Mouse (Mus musculus) liver, embryonic 14.5 days (tissue): ENCODE data around the gene Tceanc2. TPM values are rescaled to one million over a fixed set of nuclear protein-coding genes. Genes with fewer than 3 reads are reported as not detected.
A peak's percentile ranks its signal among the peaks of the same experiment; 100 is the strongest.

Source experiments
- ATAC-seq: fragments of 200-750 bp; cut with Nextera tagmentation; 2 replicates; pipeline ENCODE4 v1.8.0; 2017; ENCODE audit warnings: moderate number of reproducible peaks, mild to moderate bottlenecking, moderate library complexity; ENCODE audit not compliant: insufficient read depth
- DNase-seq, 3 experiments: peaks; one replicate each; pipeline ENCODE4 v3.0.0-alpha.2; 2012 to 2013; ENCODE audit warnings: low read depth in 3 of 3, low spot score in 3 of 3
- H3K27ac ChIP-seq: fragments of 300-500 bp; sonication (generic); 2 replicates; pipeline ENCODE4 v1.5.1; 2014; ENCODE audit warnings: moderate library complexity, mild to moderate bottlenecking, control low read depth, inconsistent platforms
- H3K27me3 ChIP-seq: fragments of 300-500 bp; sonication (generic); 2 replicates; pipeline ENCODE4 v1.6.1; 2014; ENCODE audit warnings: mild to moderate bottlenecking, low read length, moderate library complexity; ENCODE audit not compliant: control insufficient read depth, insufficient read depth
- H3K36me3 ChIP-seq: fragments of 300-500 bp; sonication (generic); replicated peaks from 2 replicates; pipeline ENCODE4 v1.6.1; 2014; ENCODE audit warnings: low read depth; ENCODE audit not compliant: control insufficient read depth, insufficient read depth
- H3K4me1 ChIP-seq, 2 experiments: fragments of 200-500 bp in 1 of 2; fragments of 300-500 bp in 1 of 2; sonication (generic) in 1 of 2; replicated peaks; 2 replicates each; pipeline ENCODE4 v1.6.1; 2012 to 2014; ENCODE audit warnings: antibody characterized with exemption in 1 of 2, inconsistent platforms in 1 of 2, low read length in 1 of 2; ENCODE audit not compliant: control insufficient read depth in 2 of 2, insufficient read depth in 2 of 2
- H3K4me2 ChIP-seq: fragments of 300-500 bp; sonication (generic); 2 replicates; pipeline ENCODE4 v1.6.1; 2014; ENCODE audit warnings: low read depth, mild to moderate bottlenecking, control low read depth, moderate library complexity
- H3K4me3 ChIP-seq, 2 experiments: fragments of 200-500 bp in 1 of 2; fragments of 300-500 bp in 1 of 2; sonication (generic) in 1 of 2; 2 replicates each; pipeline ENCODE4 v1.5.1; 2012 to 2014; ENCODE audit warnings: low read depth in 2 of 2, low read length in 2 of 2, mild to moderate bottlenecking in 2 of 2, control low read depth in 1 of 2, inconsistent platforms in 1 of 2, moderate library complexity in 1 of 2; ENCODE audit not compliant: insufficient read depth in 1 of 2
- H3K9ac ChIP-seq: fragments of 300-500 bp; sonication (generic); replicated peaks from 2 replicates; pipeline ENCODE4 v1.6.1; 2014; ENCODE audit warnings: mild to moderate bottlenecking, control low read depth, moderate library complexity
- H3K9me3 ChIP-seq: fragments of 300-500 bp; sonication (generic); 2 replicates; pipeline ENCODE4 v1.6.1; 2016; ENCODE audit warnings: low read length, mixed read lengths; ENCODE audit not compliant: control insufficient read depth
- CTCF ChIP-seq: IDR thresholded peaks from 2 replicates; pipeline ENCODE4 v1.5.1; 2016; ENCODE audit warnings: antibody characterized with exemption, low read depth, control low read depth
- EP300 ChIP-seq: IDR thresholded peaks from 2 replicates; pipeline ENCODE4 v1.6.1; 2016; ENCODE audit warnings: antibody characterized with exemption, low read depth
- WGBS: fragments of 180-500 bp; shearing (Covaris S2); extraction: QIAGEN DNeasy Blood & Tissue Kit; methylation state at CpG from one replicate; pipeline ENCODE4 v1.1.7; 2014; ENCODE audit not compliant: insufficient replicate concordance; 5-methylcytosine and 5-hydroxymethylcytosine counted together
- polyA plus RNA-seq, 2 experiments: library from polyadenylated mRNA; depleted of rRNA in 1 of 2; stranded (reverse) in 1 of 2; unstranded in 1 of 2; fragments of >200 nt; fragmentation: Nextera tagmentation in 1 of 2; extraction: Ambion mirVana in 1 of 2; gene quantifications; 2 replicates each; pipeline versions ENCODE4 v1.2.1 to v1.2.3; 2012 to 2014

Gene Tceanc2
- polyA plus RNA-seq, 2 experiments = 5.5 to 24.2 TPM

DNA sequence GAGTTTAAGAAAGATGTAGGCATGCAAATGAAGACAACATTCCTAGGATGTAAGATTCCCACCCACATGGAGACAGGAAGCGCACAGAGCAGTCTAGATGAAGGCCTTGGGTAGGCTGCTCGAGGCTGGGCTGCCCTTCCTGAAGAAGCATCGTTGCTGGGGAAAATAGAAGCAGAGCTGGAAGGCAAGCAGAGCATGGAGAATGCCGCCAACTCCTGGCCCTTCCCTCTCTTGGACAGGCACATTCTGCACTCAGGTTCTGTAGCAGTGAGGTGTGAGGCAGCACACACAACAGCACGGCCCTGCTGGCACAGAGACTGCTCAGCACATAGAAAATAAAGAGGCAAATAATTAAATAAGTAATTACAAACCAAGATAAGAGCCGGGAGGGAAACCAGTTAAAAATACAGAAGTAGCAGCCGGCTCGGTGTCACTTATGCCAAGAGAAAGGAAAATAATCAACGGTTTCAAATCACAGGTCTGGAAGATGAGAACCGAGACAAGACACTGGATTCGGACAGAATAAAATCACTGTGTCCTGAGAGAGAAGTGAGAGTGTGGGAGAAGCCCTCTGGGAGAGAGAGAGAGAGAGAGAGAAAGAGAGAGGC, 19.6 kb downstream of the Tceanc2 start:
- Histone ChIP-seq H3K4me3 (no peak overlapping the region), H3K4me2 (no peak overlapping the region), H3K9ac (no peak overlapping the region), H3K9me3 (no peaks in the 10 kb centered on the region), H3K27me3 (no peaks in the 10 kb centered on the region), H3K27ac (no peak overlapping the region), H3K4me1 (peaks cover 0 to 7% of the 10 kb centered on the region in 2 experiments; a peak in 2 of 4 replicates), H3K36me3 (no peaks in the 10 kb centered on the region; the same call in 1 of the 2 replicates)
- 78% methylated on average over 11 of the region's 11 CpGs for WGBS
- no peak for TF ChIP-seq EP300
- no peak for TF ChIP-seq CTCF
- DNase-seq = no peak
- no peak for ATAC-seq

- 84% methylated on average over 4 of the region's 4 CpGs for WGBS
- no peak for DNase-seq
Observed at GRCm38 (mm10) chr4:107156983-107157401, 21.9 kb downstream of the Tceanc2 start.

DNA sequence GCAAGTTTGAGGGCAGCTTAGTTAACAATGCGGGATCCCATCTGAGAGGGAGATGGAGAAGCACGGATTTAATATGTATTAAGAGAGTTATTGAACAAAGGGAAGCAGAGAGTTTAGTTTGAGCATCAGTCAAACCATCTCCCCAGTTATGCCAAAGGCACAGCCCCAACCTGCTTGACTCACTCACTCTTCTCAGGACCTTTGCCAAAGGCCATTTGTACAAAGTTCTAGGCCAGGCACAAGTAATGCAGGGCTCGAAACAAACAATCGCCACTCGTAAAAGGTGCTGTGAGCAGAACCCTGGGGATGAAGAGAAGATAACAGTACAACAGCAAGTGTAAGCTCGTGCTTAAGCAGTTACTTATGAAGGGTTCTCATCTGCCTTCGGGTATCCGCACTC, 26.3 kb downstream of the Tceanc2 start:
- DNase-seq (no peak), ATAC-seq (no peak)
- Histone ChIP-seq H3K36me3 (no peaks in the 10 kb centered on the region; the same call in 1 of the 2 replicates), H3K4me2 (no peak overlapping the region), H3K9ac (no peak overlapping the region), H3K4me1 (peaks cover 0 to 5% of the 10 kb centered on the region in 2 experiments; a peak in 2 of 4 replicates), H3K4me3 (no peak overlapping the region), H3K9me3 (no peaks in the 10 kb centered on the region), H3K27me3 (no peaks in the 10 kb centered on the region), H3K27ac (no peak overlapping the region)
- 85% methylated on average over 8 of the region's 8 CpGs for WGBS
- TF ChIP-seq CTCF (no peak), EP300 (no peak)

More at GRCm38 (mm10) chr4:107156983-107157401, 21.9 kb downstream of the Tceanc2 start:
- peak; percentile 62 for ATAC-seq
- H3K27me3 ChIP-seq = no peaks in the 10 kb centered on the region
- peaks cover 0 to 7% of the 10 kb centered on the region in 2 experiments; a peak in 2 of 4 replicates for H3K4me1 ChIP-seq
- no peaks in the 10 kb centered on the region for H3K9me3 ChIP-seq
- H3K27ac ChIP-seq = no peak overlapping the region
- no peak overlapping the region for H3K4me3 ChIP-seq
- no peak overlapping the region for H3K4me2 ChIP-seq
- no peak overlapping the region for H3K9ac ChIP-seq
- H3K36me3 ChIP-seq = no peaks in the 10 kb centered on the region; the same call in 1 of the 2 replicates
- TF ChIP-seq EP300 (no peak), CTCF (no peak)

GRCm38 (mm10) chr4:107150991-107151390, 27.9 kb downstream of the Tceanc2 start:
- no peaks in the 10 kb centered on the region for H3K27me3 ChIP-seq
- H3K4me3 ChIP-seq = no peak overlapping the region
- no peak overlapping the region for H3K9ac ChIP-seq
- WGBS = 82% methylated on average over 6 of the region's 6 CpGs
- no peaks in the 10 kb centered on the region for H3K4me1 ChIP-seq
- TF ChIP-seq EP300 (no peak), CTCF (no peak)
- no peaks in the 10 kb centered on the region; the same call in none of the 2 replicates for H3K36me3 ChIP-seq
- DNase-seq (no peak), ATAC-seq (no peak)
- no peak overlapping the region for H3K27ac ChIP-seq
- no peaks in the 10 kb centered on the region for H3K9me3 ChIP-seq
- no peak overlapping the region for H3K4me2 ChIP-seq

GRCm38 (mm10) chr4:107143511-107143910, 35.4 kb downstream of the Tceanc2 start:
- Histone ChIP-seq H3K27me3 (no peaks in the 10 kb centered on the region), H3K4me3 (no peak overlapping the region), H3K4me2 (no peak overlapping the region), H3K9ac (no peak overlapping the region), H3K36me3 (no peaks in the 10 kb centered on the region; the same call in none of the 2 replicates), H3K4me1 (0 out of 4 replicates have a peak, but pooled peaks cover 0 to 3% of the 10 kb centered on the region in 2 experiments), H3K27ac (no peak overlapping the region), H3K9me3 (no peaks in the 10 kb centered on the region)
- no peak for ATAC-seq
- no peak for DNase-seq
- WGBS = 73% methylated on average over 8 of the region's 8 CpGs
- TF ChIP-seq EP300 = no peak
- no peak for TF ChIP-seq CTCF
